Mouse (Mus musculus): Measurements from ENCODE around the gene Vmn2r102. TPM values are rescaled to one million over a fixed set of nuclear protein-coding genes. Genes with fewer than 3 reads are reported as not detected.

The Vmn2r102 gene
- polyA plus RNA-seq (2015; fragmentation: Nextera tagmentation; extraction: Ambion mirVana), result not detected in 2 replicates

GRCm38 (mm10) chr17:19660028-19660427, at the start of gene Vmn2r102:
Vmn2r102 (plus strand) TSS chr17:19660328.
- no peaks in the 10 kb centered on the region for H3K4me1 ChIP-seq (replicated peaks)
- H3K4me3 ChIP-seq, result no peak within 1 kb of the TSS
- WGBS, result 77% methylated on average over 2 of the region's 2 CpGs
- no peaks in the 10 kb centered on the region for H3K9me3 ChIP-seq
- H3K27me3 ChIP-seq, result no peaks in the 10 kb centered on the region
- no peaks in the 10 kb centered on the region for H3K36me3 ChIP-seq
- H3K27ac ChIP-seq (replicated peaks), result no peak within 1 kb of the TSS
- no peak for ATAC-seq (ENCODE audit: low read depth)
- H3K9ac ChIP-seq, result no peak within 1 kb of the TSS
- no peak within 1 kb of the TSS for H3K4me2 ChIP-seq

- Histone ChIP-seq H3K9me3 (peaks cover 41% of the 10 kb centered on the region), H3K4me1 (replicated peaks) (no peaks in the 10 kb centered on the region), H3K36me3 (no peaks in the 10 kb centered on the region), H3K27ac (replicated peaks) (no peak overlapping the region), H3K4me2 (no peak overlapping the region), H3K4me3 (no peak overlapping the region), H3K27me3 (no peaks in the 10 kb centered on the region), H3K9ac (no peak overlapping the region)
- whole genome bisulfite sequencing, result 87% methylated on average over 1 of the region's 1 CpGs
- no peak for ATAC-seq (ENCODE audit: low read depth)
Observed at GRCm38 (mm10) chr17:19629328-19629727, 30.8 kb upstream of the Vmn2r102 start.

DNA sequence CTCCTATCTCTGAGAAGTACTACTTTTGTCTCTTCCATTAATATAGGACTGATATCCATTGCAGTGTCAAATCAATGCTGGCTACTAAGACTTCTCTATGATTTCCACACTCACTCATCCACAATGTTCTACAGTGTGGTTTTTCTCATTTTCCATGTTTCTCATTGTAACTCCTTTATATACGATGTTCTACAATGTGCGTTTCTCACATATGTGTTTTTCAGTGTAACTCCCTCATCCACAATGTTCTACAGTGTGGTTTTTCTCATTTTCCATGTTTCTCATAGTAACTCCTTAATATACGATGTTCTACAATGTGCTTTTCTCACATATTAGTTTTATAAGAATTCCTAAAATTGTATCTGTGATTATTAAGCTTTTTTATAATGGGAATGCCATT, 1.7 kb upstream of the Vmn2r102 start:
- Histone ChIP-seq H3K27ac (replicated peaks) (no peak overlapping the region), H3K9ac (no peak overlapping the region), H3K36me3 (no peaks in the 10 kb centered on the region), H3K4me2 (no peak overlapping the region), H3K4me3 (no peak overlapping the region), H3K9me3 (no peaks in the 10 kb centered on the region), H3K4me1 (replicated peaks) (no peaks in the 10 kb centered on the region), H3K27me3 (no peaks in the 10 kb centered on the region)
- WGBS, result 51% methylated on average over 3 of the region's 3 CpGs
- ATAC-seq (ENCODE audit: low read depth), result no peak

DNA sequence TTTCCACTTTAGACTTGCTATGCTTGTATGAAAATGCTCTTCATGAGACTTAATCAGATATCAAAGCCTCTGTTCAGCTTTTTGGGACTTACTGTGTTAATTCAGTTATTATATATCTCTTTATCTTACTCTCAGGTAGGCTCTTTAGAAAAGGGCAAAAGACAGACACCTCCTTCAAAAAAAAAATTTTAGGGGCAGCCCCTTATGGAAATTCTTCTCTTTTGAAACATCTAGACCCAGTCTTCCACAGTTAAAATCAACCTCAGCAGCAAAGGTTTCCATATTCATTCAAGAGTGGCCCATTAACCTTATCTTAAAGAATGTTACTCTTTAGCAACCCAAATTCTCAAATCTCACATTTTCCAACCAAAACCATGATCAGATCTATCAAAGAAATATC, 31.9 kb downstream of the Vmn2r102 start:
- H3K9ac ChIP-seq, result no peak overlapping the region
- H3K36me3 ChIP-seq, result no peaks in the 10 kb centered on the region
- no peak for ATAC-seq (ENCODE audit: low read depth)
- H3K9me3 ChIP-seq, result peaks cover 10% of the 10 kb centered on the region
- no peaks in the 10 kb centered on the region for H3K27me3 ChIP-seq
- H3K4me1 ChIP-seq (replicated peaks), result no peaks in the 10 kb centered on the region
- no peak overlapping the region for H3K4me2 ChIP-seq
- no peak overlapping the region for H3K4me3 ChIP-seq
- no peak overlapping the region for H3K27ac ChIP-seq (replicated peaks)

Other genes starting within 250 kb of the Vmn2r102 start
- not detected in 2 replicates for gene Vmn2r100, start 155.6 kb upstream of the Vmn2r102 start, polyA plus RNA-seq (2015; fragmentation: Nextera tagmentation; extraction: Ambion mirVana)
- not detected in 2 replicates for gene Vmn2r101, start 83.1 kb upstream of the Vmn2r102 start, polyA plus RNA-seq (2015; fragmentation: Nextera tagmentation; extraction: Ambion mirVana)
- gene Vmn2r103, start 113.0 kb downstream of the Vmn2r102 start, polyA plus RNA-seq (2015; fragmentation: Nextera tagmentation; extraction: Ambion mirVana), result not detected in 2 replicates